Comparison of ENCODE assay signal across 19 mouse cellular contexts in genomic region chr14:118792957-118793356, GRCm38 (mm10). TPM values are rescaled to one million over a fixed set of nuclear protein-coding genes. Genes with fewer than 3 reads are reported as not detected.
DNase-seq lines count a peak whose midpoint lies in the region; ATAC-seq and TF ChIP-seq lines count a peak whose summit lies in the region.
"Had no signal": no experiment of that assay in that cellular context is flagged by ENCODE, and none has a peak within 500 bp of the region (broad histone marks: within the 10 kb centered on the region; RNA-seq: fewer than 3 reads in every experiment).

No protein-coding gene starts in this region.

- H3K27me3 ChIP-seq in forebrain, embryonic 13.5 days = peaks cover 7% of the 10 kb centered on the region
- H3K27me3 ChIP-seq in forebrain, embryonic 15.5 days = peaks cover 4% of the 10 kb centered on the region; the same call in 1 of the 2 replicates
- H3K27me3 ChIP-seq in kidney, adult 2 months (replicated peaks; ENCODE audit: control insufficient read depth, insufficient read depth, low read length) = no peaks in the 10 kb centered on the region
- H3K27me3 ChIP-seq in neural tube, embryonic 15.5 days (replicated peaks) = no peaks in the 10 kb centered on the region
- H3K27me3 ChIP-seq: embryonic facial prominence, embryonic 13.5 days; heart, embryonic 15.5 days had no signal

- WGBS in forebrain, embryonic 13.5 days = 43% methylated on average over 7 of the region's 7 CpGs
- WGBS in forebrain, embryonic 15.5 days = 20% methylated on average over 7 of the region's 7 CpGs
- WGBS in kidney, adult 2 months = 80% methylated on average over 7 of the region's 7 CpGs
- 46% methylated on average over 7 of the region's 7 CpGs for WGBS in neural tube, embryonic 15.5 days

- no peak overlapping the region for H3K9ac ChIP-seq in forebrain, embryonic 13.5 days
- no peak overlapping the region for H3K9ac ChIP-seq in forebrain, embryonic 15.5 days (replicated peaks)
- H3K9ac ChIP-seq in neural tube, embryonic 15.5 days (replicated peaks) = no peak overlapping the region
- H3K9ac ChIP-seq: embryonic facial prominence, embryonic 13.5 days; heart, embryonic 15.5 days had no signal

- ATAC-seq in forebrain, embryonic 13.5 days = peak; percentile 44; the same call in 1 of the 2 replicates
- ATAC-seq in forebrain, embryonic 15.5 days (replicated peaks) = no peak
- ATAC-seq in neural tube, embryonic 15.5 days (ENCODE audit: low FRiP score) = no peak
- ATAC-seq: hindbrain, embryonic 16.5 days had no signal

- no peak overlapping the region for H3K4me2 ChIP-seq in forebrain, embryonic 13.5 days
- no peak overlapping the region for H3K4me2 ChIP-seq in forebrain, embryonic 15.5 days (replicated peaks)
- H3K4me2 ChIP-seq in neural tube, embryonic 15.5 days = no peak overlapping the region
- H3K4me2 ChIP-seq: embryonic facial prominence, embryonic 13.5 days; heart, embryonic 11.5 days; heart, embryonic 15.5 days had no signal

- H3K4me1 ChIP-seq in forebrain, embryonic 13.5 days = peaks cover 9% of the 10 kb centered on the region
- H3K4me1 ChIP-seq in forebrain, embryonic 15.5 days = peaks cover 12% of the 10 kb centered on the region
- H3K4me1 ChIP-seq in kidney, adult 2 months (ENCODE audit: control insufficient read depth, insufficient read depth, low read length) = peaks cover 29% of the 10 kb centered on the region
- peaks cover 18% of the 10 kb centered on the region for H3K4me1 ChIP-seq in neural tube, embryonic 15.5 days

- no peak for TF ChIP-seq CTCF in kidney, adult 2 months (conservative IDR thresholded peaks at IDR 0.05; ENCODE audit: insufficient read depth, insufficient read length, low read depth, low read length)

- DNase-seq in kidney, adult 2 months = no peak
- no peak for DNase-seq in kidney, postnatal 14 days
- DNase-seq in neural tube, embryonic 10.5 days (ENCODE audit: extremely low spot score, low spot score) = no peak
- no peak for DNase-seq in frontal cortex, adult 2 months (ENCODE audit: extremely low spot score in 1 of 2, low spot score in 1 of 2)
- DNase-seq: adrenal gland, postnatal 10 days; cerebellum, adult 18-20 months; cerebellum, adult 9-11 months; cerebellum, postnatal 36 days; gastrocnemius, postnatal 14 days; heart, adult 2 months; heart, postnatal 14 days had no signal

- TF ChIP-seq POLR2A in kidney, adult 2 months (IDR thresholded peaks at IDR 0.05; ENCODE audit: low read depth, low read length) = no peak

- no peak overlapping the region for H3K27ac ChIP-seq in forebrain, embryonic 13.5 days
- H3K27ac ChIP-seq in forebrain, embryonic 15.5 days (replicated peaks) = no peak overlapping the region
- H3K27ac ChIP-seq in kidney, adult 2 months (ENCODE audit: insufficient read depth, low read depth, low read length) = peak overlapping the region; percentile 35; the same call in 1 of the 2 replicates
- 0 out of 2 replicates have a peak overlapping the region, but pooled peaks have one; percentile 54 for H3K27ac ChIP-seq in neural tube, embryonic 15.5 days (replicated peaks)
- H3K27ac ChIP-seq: embryonic facial prominence, embryonic 13.5 days; heart, adult 2 months; heart, embryonic 15.5 days had no signal

- H3K4me3 ChIP-seq in forebrain, embryonic 13.5 days = no peak overlapping the region
- no peak overlapping the region for H3K4me3 ChIP-seq in forebrain, embryonic 15.5 days
- no peak overlapping the region for H3K4me3 ChIP-seq in kidney, adult 2 months (ENCODE audit: insufficient read depth, low read depth, low read length)
- H3K4me3 ChIP-seq in neural tube, embryonic 15.5 days (replicated peaks) = no peak overlapping the region
- H3K4me3 ChIP-seq: embryonic facial prominence, embryonic 13.5 days; heart, adult 2 months; heart, embryonic 15.5 days had no signal

- H3K36me3 ChIP-seq in forebrain, embryonic 13.5 days (ENCODE audit: poor library complexity, severe bottlenecking) = no peaks in the 10 kb centered on the region
- H3K36me3 ChIP-seq in forebrain, embryonic 15.5 days = no peaks in the 10 kb centered on the region
- no peaks in the 10 kb centered on the region for H3K36me3 ChIP-seq in kidney, adult 2 months (ENCODE audit: control insufficient read depth, insufficient read depth, low read length)
- H3K36me3 ChIP-seq in neural tube, embryonic 15.5 days = no peaks in the 10 kb centered on the region
- H3K36me3 ChIP-seq: embryonic facial prominence, embryonic 13.5 days; heart, embryonic 15.5 days had no signal

- H3K9me3 ChIP-seq in forebrain, embryonic 13.5 days (replicated peaks) = no peaks in the 10 kb centered on the region
- H3K9me3 ChIP-seq in forebrain, embryonic 15.5 days = no peaks in the 10 kb centered on the region
- H3K9me3 ChIP-seq in neural tube, embryonic 15.5 days (replicated peaks) = no peaks in the 10 kb centered on the region
- H3K9me3 ChIP-seq: embryonic facial prominence, embryonic 13.5 days; heart, embryonic 15.5 days had no signal

RNA-seq across cellular contexts. Expression of gene Cldn10, which starts 5.2 kb away (rescaled TPM):
- polyA plus RNA-seq in forebrain, embryonic 13.5 days (2015; fragmentation: Nextera tagmentation; extraction: Ambion mirVana) = 0.57 and 0.77 TPM in 2 replicates
- 0.93 and 1.4 TPM in 2 replicates for polyA plus RNA-seq in forebrain, embryonic 15.5 days (2015; fragmentation: Nextera tagmentation; extraction: Ambion mirVana)
- polyA plus RNA-seq in kidney, adult 2 months (2012; rRNA removed) = 230 and 232 TPM in 2 replicates
- 2.3 and 2.4 TPM in 2 replicates for polyA plus RNA-seq in neural tube, embryonic 15.5 days (2015; fragmentation: Nextera tagmentation; extraction: Ambion mirVana)
- 28.5 and 32.5 TPM in 2 replicates for polyA plus RNA-seq in frontal cortex, adult 2 months (2012; rRNA removed)
- polyA plus RNA-seq: C2C12 had no signal

Comparison
In these comparisons a context has a peak if more than half of its experiments do, and no peak if none do; other contexts are left out.
1. H3K27ac ChIP-seq: peak in kidney, adult 2 months (single experiment) and neural tube, embryonic 15.5 days (single experiment); none in forebrain, embryonic 13.5 days (single experiment) and forebrain, embryonic 15.5 days (single experiment).